Mouse (Mus musculus): Measurements from ENCODE around the gene Rpl31.

Rpl31 gene

DNA sequence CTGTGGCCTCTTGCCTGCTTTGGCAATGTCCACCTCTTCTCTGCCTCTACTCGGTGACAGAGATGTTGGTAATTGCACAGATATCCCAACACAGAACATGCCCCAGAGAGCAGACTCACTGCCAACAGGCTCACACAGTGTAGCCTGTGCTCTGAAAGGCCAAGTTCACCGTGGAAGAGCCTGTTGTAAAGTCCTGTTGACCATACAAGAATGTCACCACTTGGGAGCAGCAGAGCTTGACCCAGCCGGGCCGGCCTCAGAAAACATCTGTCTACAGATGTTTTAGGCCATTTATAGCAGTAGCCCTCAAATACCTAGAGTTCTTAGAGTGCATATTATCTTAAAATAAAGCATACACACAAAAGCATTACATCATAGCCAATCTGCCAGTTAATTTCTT lies 39.5 kb downstream of the Rpl31 start:
- peak; percentile 33 for DNase-seq

DNA sequence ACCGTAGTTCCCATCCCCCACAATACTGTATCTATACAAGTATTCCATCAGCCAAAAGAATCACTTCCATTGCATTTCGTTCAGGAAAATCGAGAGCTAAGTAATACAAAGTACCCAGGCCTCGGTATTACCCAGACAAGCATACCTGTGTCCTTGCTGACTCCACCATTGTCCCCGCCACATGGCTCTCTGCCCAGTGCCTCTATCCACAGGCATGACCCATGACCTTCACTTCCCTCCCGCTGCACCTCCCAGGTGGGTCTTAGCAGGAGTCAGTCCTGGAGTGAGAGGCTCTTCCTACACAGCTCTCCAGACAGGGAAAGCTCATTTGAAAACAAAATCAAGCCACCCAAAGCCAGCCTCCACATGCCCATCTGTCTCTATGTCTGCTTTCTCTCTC lies 40.5 kb downstream of the Rpl31 start:
- no peak for DNase-seq

DNA sequence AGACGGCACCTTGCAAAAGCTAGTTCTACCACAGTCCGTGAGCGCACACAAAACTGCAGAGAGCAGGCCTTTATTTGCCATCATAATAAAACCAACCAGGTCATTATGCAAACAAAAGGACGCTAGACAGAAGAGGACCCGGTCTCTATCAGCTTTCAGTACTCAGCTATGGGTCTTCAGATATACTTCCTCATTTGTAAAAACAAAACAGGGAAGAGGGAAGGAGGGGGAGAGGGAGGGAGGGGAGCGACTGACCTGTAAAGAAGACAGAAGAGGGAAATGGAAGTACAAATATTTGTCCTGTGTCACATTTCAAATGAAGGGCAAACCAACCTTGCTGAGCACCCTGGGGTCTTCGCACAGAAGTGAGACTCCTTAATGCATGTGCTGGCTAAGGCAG lies 41.0 kb downstream of the Rpl31 start:
- no peak for DNase-seq

DNA sequence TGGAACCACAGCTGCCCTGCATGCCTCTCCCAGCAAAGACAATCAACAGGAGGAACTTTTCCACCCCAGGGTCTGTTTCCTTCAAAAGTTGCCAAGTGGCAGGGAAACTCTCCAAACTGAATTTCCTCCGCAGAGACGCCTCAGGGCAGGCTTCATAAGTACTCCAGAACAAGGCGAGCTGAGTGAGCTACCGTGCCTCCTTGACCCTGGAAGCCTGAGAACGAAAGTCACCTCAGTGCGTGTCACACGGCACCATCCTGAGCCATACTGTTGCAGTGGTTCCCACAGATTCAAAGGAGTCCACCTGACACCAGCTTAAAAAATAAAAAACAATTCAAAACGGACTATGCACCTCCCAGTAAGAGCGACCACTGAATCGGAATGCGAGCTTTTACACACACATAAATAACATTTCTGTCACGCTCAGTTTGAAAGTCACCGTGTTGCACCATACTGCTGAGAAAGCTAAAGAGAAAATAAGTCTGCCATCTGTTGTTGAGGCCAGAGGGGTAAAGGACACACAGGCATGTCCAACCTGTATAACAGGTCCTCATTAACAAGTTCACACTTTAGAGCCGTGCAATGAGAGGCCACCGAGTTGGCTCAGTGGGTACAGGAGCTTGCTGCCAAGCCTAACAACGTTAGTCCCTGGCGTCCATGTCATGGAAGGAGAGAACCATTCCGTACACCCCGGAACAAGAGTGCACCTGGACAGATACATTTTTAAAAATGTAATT lies 42.6 kb downstream of the Rpl31 start:
- DNase-seq: peak; percentile 30

DNA sequence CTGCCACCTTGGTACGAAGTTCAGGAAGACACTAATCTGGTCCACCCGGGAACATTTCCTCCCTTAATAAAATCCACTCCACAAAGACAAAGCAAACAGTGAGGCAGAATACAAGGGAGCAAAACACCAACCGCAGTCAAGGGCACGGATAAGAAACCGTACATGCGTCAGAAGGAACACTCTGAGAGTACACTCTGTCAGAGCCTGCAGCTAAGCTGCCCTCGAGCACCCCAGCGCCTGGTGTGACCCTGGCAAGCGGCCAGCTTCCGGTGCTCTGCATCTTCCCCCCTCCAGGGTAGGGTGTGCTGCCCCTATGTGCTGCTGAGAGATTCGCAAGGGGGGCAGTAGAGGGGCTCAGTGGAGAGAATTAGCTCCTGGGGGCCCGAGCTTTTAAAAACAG lies 50.2 kb downstream of the Rpl31 start:
- peak; percentile 60 for DNase-seq

DNA sequence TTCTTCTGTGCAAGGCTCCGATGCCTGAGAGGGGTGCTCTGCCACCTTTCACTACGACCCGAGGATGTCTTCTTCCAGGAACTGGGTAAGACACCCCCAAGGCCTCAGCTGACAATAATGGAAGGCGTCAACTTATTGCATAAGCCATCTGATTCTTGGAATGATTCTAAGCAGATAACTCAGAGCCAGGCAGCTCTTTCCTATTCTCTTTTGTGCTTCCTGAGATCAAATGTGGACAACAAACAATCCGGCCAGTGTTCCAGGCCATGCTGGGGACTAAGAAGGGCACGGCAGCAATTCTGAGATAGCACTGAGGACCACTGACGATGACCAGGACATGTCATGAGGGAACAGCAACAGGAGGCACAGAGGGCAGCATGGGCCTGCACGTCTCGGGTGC lies 51.2 kb downstream of the Rpl31 start:
- DNase-seq: no peak

DNA sequence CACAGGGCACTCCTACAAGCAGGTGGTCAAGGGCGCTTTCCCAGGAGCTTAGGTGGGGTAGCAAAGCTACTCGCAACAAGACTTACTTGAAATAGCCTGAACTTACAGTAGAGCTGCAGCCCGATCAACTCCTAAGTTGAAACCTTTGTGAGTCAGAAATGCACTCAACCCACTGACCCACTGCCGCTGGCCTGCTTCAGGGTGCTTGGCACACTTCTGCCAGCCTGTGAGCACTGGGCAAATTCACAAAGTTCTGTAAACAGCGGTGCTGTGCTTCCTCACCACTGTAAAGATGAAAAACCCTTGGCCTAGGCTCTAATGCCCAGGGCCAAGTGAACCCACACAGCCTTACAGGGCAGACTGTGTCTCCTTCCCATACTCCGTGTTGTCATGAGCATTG lies 53.3 kb downstream of the Rpl31 start:
- DNase-seq: no peak

Data from kidney, postnatal 10 days (tissue).